Comparison of ENCODE assay signal across 21 mouse cellular contexts in genomic region chr16:66997461-66997860, GRCm38 (mm10).
DNase-seq lines count a peak whose midpoint lies in the region; TF ChIP-seq lines count a peak whose summit lies in the region.
"Had no signal": no experiment of that assay in that cellular context is flagged by ENCODE, and none has a peak within 500 bp of the region (broad histone marks: within the 10 kb centered on the region; RNA-seq: fewer than 3 reads in every experiment).

No protein-coding gene starts in this region.

- no peak for TF ChIP-seq CTCF in layer of hippocampus, adult 2 months (conservative IDR thresholded peaks at IDR 0.05)
- TF ChIP-seq CTCF in thymus, adult 2 months (IDR thresholded peaks at IDR 0.05; ENCODE audit: borderline replicate concordance, control insufficient read depth, extremely low read depth, insufficient read depth, low read length, poor library complexity) = no peak

- H3K27ac ChIP-seq in layer of hippocampus, adult 2 months = peak overlapping the region; percentile 21; the same call in 1 of the 2 replicates
- no peak overlapping the region for H3K27ac ChIP-seq in thymus, adult 2 months (ENCODE audit: control insufficient read depth, insufficient read depth, low read length)
- H3K27ac ChIP-seq: embryonic facial prominence, embryonic 10.5 days; embryonic facial prominence, embryonic 12.5 days; forebrain, embryonic 13.5 days; forebrain, embryonic 15.5 days had no signal

- no peaks in the 10 kb centered on the region for H3K36me3 ChIP-seq in thymus, adult 2 months (ENCODE audit: control insufficient read depth, insufficient read depth, low read length)
- H3K36me3 ChIP-seq: embryonic facial prominence, embryonic 10.5 days; embryonic facial prominence, embryonic 12.5 days; forebrain, embryonic 15.5 days; G1E had no signal

- TF ChIP-seq POLR2A in thymus, adult 2 months (IDR thresholded peaks at IDR 0.05; ENCODE audit: control insufficient read depth, extremely low read depth, insufficient read depth, low read length, poor library complexity) = no peak

- H3K4me1 ChIP-seq in thymus, adult 2 months (replicated peaks; ENCODE audit: control insufficient read depth, insufficient read depth, low read length) = no peaks in the 10 kb centered on the region
- H3K4me1 ChIP-seq: embryonic facial prominence, embryonic 10.5 days; embryonic facial prominence, embryonic 12.5 days; forebrain, embryonic 13.5 days; forebrain, embryonic 15.5 days had no signal

- 92% methylated on average over 2 of the region's 2 CpGs for WGBS in thymus, adult 2 months

- H3K4me3 ChIP-seq in layer of hippocampus, adult 2 months = no peak overlapping the region
- H3K4me3 ChIP-seq in thymus, adult 2 months (ENCODE audit: control insufficient read depth, insufficient read depth, low read length) = no peak overlapping the region
- H3K4me3 ChIP-seq: embryonic facial prominence, embryonic 10.5 days; embryonic facial prominence, embryonic 12.5 days; forebrain, embryonic 13.5 days; forebrain, embryonic 15.5 days had no signal

- no peak for DNase-seq in layer of hippocampus, adult 2 months (ENCODE audit: low spot score in 2 of 2)
- DNase-seq in layer of hippocampus, postnatal 36 days = no peak
- peak; percentile 65 for DNase-seq in retina, embryonic 14.5 days (ENCODE audit: low spot score)
- no peak for DNase-seq in adrenal gland, postnatal 14 days
- DNase-seq in thymus, adult 2 months = no peak
- DNase-seq: adrenal gland, adult 2 months; adrenal gland, postnatal 10 days; adrenal gland, postnatal 36 days; B cell, adult 2 months; cerebellum, adult 11-12 months; cerebellum, adult 2 months; cerebellum, adult 9-10 months; cerebellum, postnatal 10 days; cerebellum, postnatal 25 days; forebrain, postnatal 0 days had no signal

- H3K27me3 ChIP-seq in thymus, adult 2 months (ENCODE audit: control insufficient read depth, insufficient read depth, low read length) = no peaks in the 10 kb centered on the region
- H3K27me3 ChIP-seq: CH12.LX; embryonic facial prominence, embryonic 12.5 days; forebrain, embryonic 13.5 days; forebrain, embryonic 15.5 days had no signal
